Mouse (Mus musculus) stomach, embryonic 15.5 days (tissue): ENCODE measurements around the gene Tcf23. TPM values are rescaled to one million over a fixed set of nuclear protein-coding genes. Genes with fewer than 3 reads are reported as not detected.
"Not testable (repeated sequence)": the region's sequence is repeated elsewhere in the genome, so short reads cannot be mapped to it uniquely, and the experiment has no call there.

Experiments used
- ATAC-seq: fragments of 200-750 bp; cut with Nextera tagmentation; 2 replicates; pipeline ENCODE4 v1.8.0; 2017; ENCODE audit warnings: low read depth, moderate number of reproducible peaks, moderate TSS enrichment; ENCODE audit not compliant: insufficient read depth, low FRiP score
- H3K27ac ChIP-seq: fragments of 300-500 bp; sonication (generic); 2 replicates; pipeline ENCODE4 v1.5.1; 2015; ENCODE audit warnings: mild to moderate bottlenecking, inconsistent platforms
- H3K27me3 ChIP-seq: fragments of 300-500 bp; sonication (generic); replicated peaks from 2 replicates; pipeline ENCODE4 v1.6.1; 2015; ENCODE audit warnings: inconsistent platforms
- H3K36me3 ChIP-seq: fragments of 300-500 bp; sonication (generic); 2 replicates; pipeline ENCODE4 v1.6.1; 2015; ENCODE audit warnings: inconsistent platforms
- H3K4me1 ChIP-seq: fragments of 300-500 bp; sonication (generic); 2 replicates; pipeline ENCODE4 v1.6.1; 2015; ENCODE audit warnings: inconsistent platforms
- H3K4me2 ChIP-seq: fragments of 300-500 bp; sonication (generic); 2 replicates; pipeline ENCODE4 v1.6.1; 2015; ENCODE audit warnings: mild to moderate bottlenecking, inconsistent platforms
- H3K4me3 ChIP-seq: fragments of 300-500 bp; sonication (generic); replicated peaks from 2 replicates; pipeline ENCODE4 v1.5.1; 2015; ENCODE audit warnings: inconsistent platforms
- H3K9ac ChIP-seq: fragments of 300-500 bp; sonication (generic); 2 replicates; pipeline ENCODE4 v1.6.1; 2015; ENCODE audit warnings: inconsistent platforms
- H3K9me3 ChIP-seq: fragments of 300-500 bp; sonication (generic); 2 replicates; pipeline ENCODE4 v1.6.1; 2016; ENCODE audit warnings: inconsistent platforms
- WGBS: fragments of 180-500 bp; shearing (Covaris S2); methylation state at CpG from one replicate; pipeline ENCODE4 v1.1.7; 2015; 5-methylcytosine and 5-hydroxymethylcytosine counted together
- polyA plus RNA-seq: library from polyadenylated mRNA; unstranded; fragments of >200 nt; fragmentation: Nextera tagmentation; extraction: Ambion mirVana; gene quantifications from 2 replicates; pipeline ENCODE4 v1.2.1, GENCODE M21; 2015

Tcf23 gene
- polyA plus RNA-seq, 1 experiment from 2014 or later, result 0.74 TPM

DNA sequence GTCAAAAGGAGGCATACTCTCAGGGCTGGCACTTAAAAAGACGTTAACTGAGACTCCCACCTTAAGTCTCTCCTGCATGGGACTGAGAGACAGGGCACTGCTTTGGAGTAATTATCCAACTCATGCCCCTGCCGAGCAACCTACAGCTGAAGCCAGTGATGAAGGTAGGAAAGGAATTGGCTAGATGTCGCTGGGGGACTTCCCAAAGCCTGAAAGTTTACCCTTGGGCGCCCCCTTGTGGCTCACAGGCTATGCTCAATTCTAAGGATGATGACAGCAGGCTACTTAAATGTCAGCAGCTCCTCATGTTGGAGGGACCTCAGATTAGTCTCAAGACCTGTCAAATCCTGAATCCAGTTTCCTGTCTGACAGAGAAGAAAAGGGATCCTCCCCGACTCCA is 35.7 kb downstream of the Tcf23 start:
- no peaks in the 10 kb centered on the region for H3K27me3 ChIP-seq
- H3K4me1 ChIP-seq, result no peaks in the 10 kb centered on the region
- no peak overlapping the region for H3K9ac ChIP-seq
- 2% methylated on average over 5 of the region's 5 CpGs for WGBS
- H3K9me3 ChIP-seq, result no peaks in the 10 kb centered on the region
- no peak overlapping the region for H3K4me3 ChIP-seq
- peak; percentile 81 for ATAC-seq
- no peak overlapping the region for H3K4me2 ChIP-seq
- H3K27ac ChIP-seq, result no peak overlapping the region
- H3K36me3 ChIP-seq, result no peaks in the 10 kb centered on the region

DNA sequence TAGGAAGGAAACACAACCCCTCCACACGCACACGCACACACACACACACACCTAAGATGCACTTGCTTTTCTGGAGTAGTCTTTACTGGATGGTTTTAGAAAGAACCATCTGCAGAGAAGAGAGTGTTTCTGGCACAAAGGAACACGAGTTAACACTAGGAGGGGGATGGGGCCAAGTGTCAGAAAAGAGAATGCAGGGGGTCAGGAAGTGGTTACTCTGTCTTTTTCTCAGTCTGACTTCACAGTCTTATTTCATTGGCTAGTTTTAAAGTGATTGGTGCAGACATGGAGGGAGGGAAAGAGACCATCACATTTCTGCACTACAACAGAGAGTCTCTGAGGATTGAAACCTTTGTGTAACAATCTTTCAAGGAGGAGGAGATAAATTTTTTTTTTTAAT is 44.3 kb downstream of the Tcf23 start:
- 69% methylated on average over 3 of the region's 3 CpGs for WGBS
- ATAC-seq, result no peak

DNA sequence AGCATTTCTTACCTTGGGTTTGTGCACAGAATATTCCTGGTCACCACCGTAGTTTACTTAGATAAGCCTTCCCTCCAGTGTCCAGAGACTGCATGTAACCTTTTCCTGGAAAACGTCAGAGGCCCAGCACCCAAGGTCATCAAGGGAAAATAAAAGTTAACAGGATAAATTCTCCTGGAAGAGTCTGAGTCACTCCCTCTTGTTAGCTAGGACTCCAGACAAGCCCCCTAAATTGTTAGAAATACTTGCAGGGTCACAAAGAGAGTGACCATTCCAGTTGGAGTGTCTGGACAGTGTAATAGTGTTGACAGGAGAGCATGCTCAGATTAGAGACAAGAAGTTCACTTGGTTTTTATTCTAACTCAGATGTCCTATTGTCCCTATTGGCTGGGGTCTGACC is 47.5 kb downstream of the Tcf23 start:
- Histone ChIP-seq H3K4me3 (no peak overlapping the region), H3K9ac (no peak overlapping the region), H3K9me3 (no peaks in the 10 kb centered on the region), H3K4me2 (no peak overlapping the region), H3K4me1 (no peaks in the 10 kb centered on the region), H3K27ac (no peak overlapping the region), H3K27me3 (no peaks in the 10 kb centered on the region), H3K36me3 (no peaks in the 10 kb centered on the region)
- WGBS, result 42% methylated on average over 2 of the region's 2 CpGs
- ATAC-seq, result no peak

More for the DNA sequence above, 44.3 kb downstream of the Tcf23 start:
- Histone ChIP-seq H3K27me3 (no peaks in the 10 kb centered on the region), H3K9ac (no peak overlapping the region), H3K36me3 (no peaks in the 10 kb centered on the region), H3K27ac (no peak overlapping the region), H3K9me3 (no peaks in the 10 kb centered on the region), H3K4me1 (no peaks in the 10 kb centered on the region), H3K4me2 (no peak overlapping the region), H3K4me3 (no peak overlapping the region)

DNA sequence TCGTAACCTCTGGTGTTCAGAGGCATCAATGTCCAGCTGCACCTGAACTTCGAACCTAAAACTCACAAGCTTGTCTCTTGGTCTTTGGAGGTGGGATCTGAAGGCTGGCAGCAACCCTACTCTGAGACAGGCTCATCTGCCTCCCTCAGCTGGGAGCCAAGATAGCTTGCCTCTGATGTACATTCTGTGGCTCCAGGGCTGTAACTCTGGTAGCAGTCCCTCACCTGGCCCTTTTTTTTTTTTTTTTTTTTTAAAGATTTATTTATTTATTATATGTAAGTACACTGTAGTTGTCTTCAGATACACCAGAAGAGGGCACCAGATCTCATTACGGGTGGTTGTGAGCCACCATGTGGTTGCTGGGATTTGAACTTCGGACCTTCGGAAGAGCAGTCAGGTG is 53.3 kb downstream of the Tcf23 start:
- H3K9me3 ChIP-seq, H3K4me2 ChIP-seq, H3K27ac ChIP-seq, H3K27me3 ChIP-seq, H3K4me1 ChIP-seq, H3K4me3 ChIP-seq, H3K36me3 ChIP-seq, ATAC-seq, H3K9ac ChIP-seq: not testable (repeated sequence)
- 72% methylated on average over 5 of the region's 5 CpGs for WGBS

DNA sequence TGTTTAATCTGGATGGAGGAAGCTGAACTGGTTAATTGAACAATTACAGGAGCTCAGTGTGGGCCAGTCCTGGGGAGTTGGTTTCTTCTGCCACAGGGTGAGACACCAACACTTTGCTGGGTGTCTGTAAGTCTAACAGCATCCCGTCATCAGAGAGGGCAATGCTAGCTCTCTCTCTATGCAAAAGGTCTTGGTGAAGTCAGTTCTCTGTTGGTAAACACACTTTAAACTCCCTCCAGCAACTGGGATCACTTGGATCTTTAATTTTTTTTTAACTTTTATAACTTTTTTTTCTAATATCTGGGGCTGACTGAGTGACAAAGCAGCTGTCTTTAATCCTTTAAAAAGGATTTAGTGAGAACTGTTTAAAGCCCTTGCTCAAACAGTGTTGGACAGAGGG is 54.2 kb downstream of the Tcf23 start:
- no peak overlapping the region for H3K27ac ChIP-seq
- 50% methylated on average over 1 of the region's 1 CpGs for WGBS
- no peaks in the 10 kb centered on the region for H3K27me3 ChIP-seq
- H3K9me3 ChIP-seq, result no peaks in the 10 kb centered on the region
- no peak for ATAC-seq
- no peak overlapping the region for H3K4me2 ChIP-seq
- H3K4me3 ChIP-seq, result no peak overlapping the region
- no peaks in the 10 kb centered on the region; the same call in 1 of the 2 replicates for H3K4me1 ChIP-seq
- no peaks in the 10 kb centered on the region for H3K36me3 ChIP-seq
- no peak overlapping the region for H3K9ac ChIP-seq

DNA sequence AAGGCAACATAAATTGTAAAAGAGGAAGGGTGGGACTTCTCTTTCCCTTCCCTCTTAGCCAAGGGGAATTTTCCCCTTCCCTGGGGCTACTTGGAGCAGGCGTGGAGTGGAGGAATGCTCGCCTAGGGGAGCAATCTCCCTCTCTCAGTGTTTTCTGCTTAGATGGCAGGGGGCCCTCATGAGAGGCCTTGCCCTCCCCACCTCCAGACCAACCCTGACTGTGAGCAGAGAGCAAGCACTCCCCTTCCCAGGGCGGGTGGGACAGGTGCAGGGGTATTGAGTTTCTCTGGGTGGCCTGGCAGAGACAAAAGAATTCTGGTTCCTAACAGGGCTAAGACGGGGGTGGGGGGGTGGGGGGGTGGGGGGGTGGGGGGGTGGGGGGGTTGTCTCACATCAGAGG is 54.8 kb downstream of the Tcf23 start:
- no peak overlapping the region for H3K27ac ChIP-seq
- no peaks in the 10 kb centered on the region for H3K36me3 ChIP-seq
- no peak overlapping the region for H3K4me2 ChIP-seq
- no peak overlapping the region for H3K4me3 ChIP-seq
- no peaks in the 10 kb centered on the region; the same call in 1 of the 2 replicates for H3K4me1 ChIP-seq
- no peak overlapping the region for H3K9ac ChIP-seq
- no peak for ATAC-seq
- H3K9me3 ChIP-seq, result no peaks in the 10 kb centered on the region
- no peaks in the 10 kb centered on the region for H3K27me3 ChIP-seq
- WGBS, result 12% methylated on average over 4 of the region's 4 CpGs

DNA sequence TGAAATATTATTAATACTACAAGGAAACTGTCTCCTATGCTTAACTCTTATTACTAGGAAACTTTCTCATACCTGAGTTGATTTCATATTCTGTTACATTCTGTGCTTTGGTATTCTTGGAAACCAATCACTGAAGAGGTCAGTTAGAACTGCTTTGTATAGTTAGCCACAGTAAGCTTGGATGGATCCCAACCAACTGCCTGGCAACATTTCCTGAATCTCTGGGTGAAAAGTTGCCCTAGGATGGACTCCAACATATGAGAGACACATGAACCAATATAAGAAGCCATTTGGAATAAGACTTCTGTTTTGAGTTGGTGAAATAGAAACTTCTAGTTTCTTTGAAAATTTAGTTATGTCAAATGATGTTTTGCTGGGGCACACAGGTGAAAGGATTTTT is 56.2 kb downstream of the Tcf23 start:
- no peak overlapping the region for H3K9ac ChIP-seq
- no peaks in the 10 kb centered on the region for H3K9me3 ChIP-seq
- ATAC-seq, result no peak
- no peaks in the 10 kb centered on the region for H3K27me3 ChIP-seq
- H3K4me3 ChIP-seq, result no peak overlapping the region
- no peak overlapping the region for H3K4me2 ChIP-seq
- no peak overlapping the region for H3K27ac ChIP-seq
- no peaks in the 10 kb centered on the region for H3K36me3 ChIP-seq
- no peaks in the 10 kb centered on the region; the same call in 1 of the 2 replicates for H3K4me1 ChIP-seq

Other genes starting within 250 kb of the Tcf23 start
- gene Mapre3, start 154.0 kb upstream of the Tcf23 start, polyA plus RNA-seq, result 19.7 and 21.3 TPM in 2 replicates
- gene Tmem214, start 100.7 kb upstream of the Tcf23 start, polyA plus RNA-seq, result 86.3 and 94.0 TPM in 2 replicates
- 15.9 and 23.1 TPM in 2 replicates for gene Agbl5, start 80.0 kb upstream of the Tcf23 start, polyA plus RNA-seq
- gene Ost4, start 60.9 kb upstream of the Tcf23 start, polyA plus RNA-seq, result 443 and 450 TPM in 2 replicates
- gene Emilin1, start 55.3 kb upstream of the Tcf23 start, polyA plus RNA-seq, result 252 and 255 TPM in 2 replicates
- 21.0 and 25.5 TPM in 2 replicates for gene Khk, start 47.2 kb upstream of the Tcf23 start, polyA plus RNA-seq
- gene Cgref1, start 23.1 kb upstream of the Tcf23 start, polyA plus RNA-seq, result 11.7 and 14.8 TPM in 2 replicates
- gene Preb, start 8.3 kb upstream of the Tcf23 start, polyA plus RNA-seq, result 135 and 147 TPM in 2 replicates
- 151 and 157 TPM in 2 replicates for gene Atraid, start 79.7 kb downstream of the Tcf23 start, polyA plus RNA-seq
- 8.9 and 10.4 TPM in 2 replicates for gene Slc5a6, start 80.3 kb downstream of the Tcf23 start, polyA plus RNA-seq
- 23.0 and 26.7 TPM in 2 replicates for gene Cad, start 86.1 kb downstream of the Tcf23 start, polyA plus RNA-seq
- not detected in 2 replicates for gene Dnajc5g, start 137.6 kb downstream of the Tcf23 start, polyA plus RNA-seq
- gene Slc30a3, start 139.6 kb downstream of the Tcf23 start, polyA plus RNA-seq, result 0.26 and 0.37 TPM in 2 replicates
- gene Trim54, start 148.1 kb downstream of the Tcf23 start, polyA plus RNA-seq, result 0.62 TPM in 1 of 2 replicates, not detected in the other
- not detected in 2 replicates for gene Ucn, start 170.2 kb downstream of the Tcf23 start, polyA plus RNA-seq
- 58.8 and 63.0 TPM in 2 replicates for gene Mpv17, start 185.6 kb downstream of the Tcf23 start, polyA plus RNA-seq
- gene Gm29609, start 211.2 kb downstream of the Tcf23 start, polyA plus RNA-seq, result 0.68 and 1.8 TPM in 2 replicates
- 53.4 and 69.6 TPM in 2 replicates for gene Gtf3c2, start 211.5 kb downstream of the Tcf23 start, polyA plus RNA-seq
- gene Snx17, start 224.6 kb downstream of the Tcf23 start, polyA plus RNA-seq, result 115 and 132 TPM in 2 replicates
- 60.3 and 68.3 TPM in 2 replicates for gene Eif2b4, start 224.8 kb downstream of the Tcf23 start, polyA plus RNA-seq
- gene Zfp513, start 233.6 kb downstream of the Tcf23 start, polyA plus RNA-seq, result 8.6 and 9.8 TPM in 2 replicates